Mouse (Mus musculus): ENCODE measurements at regions not wholly inside any gene's neighbourhood (a gene's known extent, or its start where the extent isn't known, plus 50 kb on each side); places are given as distances from the start of the nearest gene placed in this dataset.

DNA sequence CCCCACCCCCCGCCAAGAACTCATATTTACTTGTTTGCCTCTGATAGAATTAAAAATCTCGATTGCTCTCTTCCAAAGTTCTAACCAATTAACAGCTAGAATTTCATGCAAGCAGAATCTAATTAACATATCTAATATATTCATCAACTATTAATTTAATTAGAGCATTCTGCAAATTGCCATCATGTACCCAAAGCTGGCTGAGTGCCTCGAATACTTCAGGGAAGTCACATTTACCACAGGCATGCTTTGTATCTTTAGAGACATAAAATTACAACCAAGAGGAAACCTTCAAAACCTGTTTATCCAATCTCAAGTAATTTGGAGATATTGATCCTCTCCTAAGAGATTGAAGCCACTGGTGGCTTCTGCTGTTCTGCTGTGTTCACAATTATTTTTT lies 401.6 kb upstream of the Nmur2 start:
- H3K27ac ChIP-seq (ENCODE audit: low read depth, low read length): no peak overlapping the region
- H3K9ac ChIP-seq (ENCODE audit: low read length): no peak overlapping the region
- ATAC-seq (ENCODE audit: low FRiP score) (no peak), DNase-seq (ENCODE audit: low spot score, missing footprints) (no peak)
- no peaks in the 10 kb centered on the region for H3K36me3 ChIP-seq (ENCODE audit: control insufficient read depth, insufficient read depth, low read length)
- WGBS: 81% methylated on average over 3 of the region's 3 CpGs
- no peaks in the 10 kb centered on the region for H3K4me1 ChIP-seq (ENCODE audit: control insufficient read depth, insufficient read depth, low read length)
- H3K4me2 ChIP-seq: no peak overlapping the region
- H3K9me3 ChIP-seq (ENCODE audit: control insufficient read depth, low read length): no peaks in the 10 kb centered on the region
- no peaks in the 10 kb centered on the region for H3K27me3 ChIP-seq (ENCODE audit: control insufficient read depth, insufficient read depth, low read length)
- no peak overlapping the region for H3K4me3 ChIP-seq (ENCODE audit: low read depth, low read length)

- Histone ChIP-seq H3K9ac (ENCODE audit: low read length) (no peak overlapping the region), H3K4me1 (ENCODE audit: control insufficient read depth, insufficient read depth, low read length) (no peaks in the 10 kb centered on the region), H3K27me3 (ENCODE audit: control insufficient read depth, insufficient read depth, low read length) (no peaks in the 10 kb centered on the region), H3K9me3 (ENCODE audit: control insufficient read depth, low read length) (no peaks in the 10 kb centered on the region), H3K4me2 (no peak overlapping the region), H3K36me3 (ENCODE audit: control insufficient read depth, insufficient read depth, low read length) (no peaks in the 10 kb centered on the region), H3K27ac (ENCODE audit: low read depth, low read length) (no peak overlapping the region), H3K4me3 (ENCODE audit: low read depth, low read length) (no peak overlapping the region)
- ATAC-seq (ENCODE audit: low FRiP score): no peak
- WGBS: 62% methylated on average over 2 of the region's 2 CpGs
- no peak for DNase-seq (ENCODE audit: low spot score, missing footprints)
Measured at GRCm38 (mm10) chr11:56441071-56441470, 400.3 kb upstream of the Nmur2 start.

DNA sequence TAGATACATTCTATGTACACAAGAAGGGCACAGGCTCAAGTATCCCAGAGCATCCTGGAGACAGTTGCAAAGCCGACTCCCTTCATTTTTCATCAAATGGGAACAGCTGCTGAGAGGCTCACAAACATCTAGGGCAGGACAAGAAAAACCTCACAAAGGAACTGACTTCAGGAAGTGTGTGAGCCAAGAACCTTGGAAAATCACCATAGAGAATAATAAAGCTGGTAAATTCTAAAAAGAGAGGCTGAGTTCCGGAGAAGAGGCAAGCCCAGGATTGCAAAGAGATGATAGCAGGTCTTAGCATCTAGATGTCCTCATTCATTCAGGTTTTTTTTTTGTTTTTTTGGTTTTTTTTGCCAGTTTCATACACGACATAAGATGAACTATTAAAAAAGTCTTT lies 390.3 kb upstream of the Nmur2 start:
- Histone ChIP-seq H3K4me1 (ENCODE audit: control insufficient read depth, insufficient read depth, low read length) (no peaks in the 10 kb centered on the region), H3K27me3 (ENCODE audit: control insufficient read depth, insufficient read depth, low read length) (no peaks in the 10 kb centered on the region), H3K36me3 (ENCODE audit: control insufficient read depth, insufficient read depth, low read length) (no peaks in the 10 kb centered on the region), H3K27ac (ENCODE audit: low read depth, low read length) (no peak overlapping the region), H3K9ac (ENCODE audit: low read length) (no peak overlapping the region), H3K4me2 (no peak overlapping the region), H3K9me3 (ENCODE audit: control insufficient read depth, low read length) (no peaks in the 10 kb centered on the region), H3K4me3 (ENCODE audit: low read depth, low read length) (no peak overlapping the region)
- WGBS: 84% methylated on average over 3 of the region's 3 CpGs
- ATAC-seq (ENCODE audit: low FRiP score): no peak
- no peak for DNase-seq (ENCODE audit: low spot score, missing footprints)

- Histone ChIP-seq H3K4me3 (ENCODE audit: low read depth, low read length) (no peak overlapping the region), H3K27ac (ENCODE audit: low read depth, low read length) (no peak overlapping the region), H3K9ac (ENCODE audit: low read length) (no peak overlapping the region), H3K4me2 (no peak overlapping the region), H3K27me3 (ENCODE audit: control insufficient read depth, insufficient read depth, low read length) (no peaks in the 10 kb centered on the region), H3K4me1 (ENCODE audit: control insufficient read depth, insufficient read depth, low read length) (no peaks in the 10 kb centered on the region), H3K9me3 (ENCODE audit: control insufficient read depth, low read length) (no peaks in the 10 kb centered on the region), H3K36me3 (ENCODE audit: control insufficient read depth, insufficient read depth, low read length) (no peaks in the 10 kb centered on the region)
- ATAC-seq (ENCODE audit: low FRiP score) (no peak), DNase-seq (ENCODE audit: low spot score, missing footprints) (no peak)
- 85% methylated on average over 1 of the region's 1 CpGs for WGBS
Measured at GRCm38 (mm10) chr11:56384761-56385160, 344.0 kb upstream of the Nmur2 start.

DNA sequence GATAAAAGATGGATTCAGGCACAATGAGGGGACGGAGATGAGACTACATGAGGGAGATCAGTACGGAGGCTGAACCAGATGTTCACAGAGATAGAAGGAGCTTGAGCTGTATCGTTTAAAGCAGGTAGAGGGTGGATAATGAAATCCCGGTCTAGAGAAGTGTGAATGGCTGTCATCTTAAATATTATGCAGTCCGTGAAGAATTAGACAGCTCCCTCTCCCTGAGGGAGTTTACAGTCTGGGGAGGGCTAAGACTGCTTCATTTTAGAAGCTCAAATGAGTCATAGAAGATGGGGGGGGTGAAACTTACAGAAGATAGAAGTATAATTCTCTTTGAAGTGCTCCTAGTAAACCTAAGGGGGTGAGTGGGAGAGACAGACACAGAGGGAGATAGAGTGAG lies 336.7 kb upstream of the Nmur2 start:
- DNase-seq (ENCODE audit: low spot score, missing footprints) (no peak), ATAC-seq (ENCODE audit: low FRiP score) (no peak)
- Histone ChIP-seq H3K4me2 (no peak overlapping the region), H3K27ac (ENCODE audit: low read depth, low read length) (no peak overlapping the region), H3K27me3 (ENCODE audit: control insufficient read depth, insufficient read depth, low read length) (no peaks in the 10 kb centered on the region), H3K4me3 (ENCODE audit: low read depth, low read length) (no peak overlapping the region), H3K9me3 (ENCODE audit: control insufficient read depth, low read length) (no peaks in the 10 kb centered on the region), H3K9ac (ENCODE audit: low read length) (no peak overlapping the region), H3K36me3 (ENCODE audit: control insufficient read depth, insufficient read depth, low read length) (no peaks in the 10 kb centered on the region), H3K4me1 (ENCODE audit: control insufficient read depth, insufficient read depth, low read length) (no peaks in the 10 kb centered on the region)
- 81% methylated on average over 5 of the region's 5 CpGs for WGBS

DNA sequence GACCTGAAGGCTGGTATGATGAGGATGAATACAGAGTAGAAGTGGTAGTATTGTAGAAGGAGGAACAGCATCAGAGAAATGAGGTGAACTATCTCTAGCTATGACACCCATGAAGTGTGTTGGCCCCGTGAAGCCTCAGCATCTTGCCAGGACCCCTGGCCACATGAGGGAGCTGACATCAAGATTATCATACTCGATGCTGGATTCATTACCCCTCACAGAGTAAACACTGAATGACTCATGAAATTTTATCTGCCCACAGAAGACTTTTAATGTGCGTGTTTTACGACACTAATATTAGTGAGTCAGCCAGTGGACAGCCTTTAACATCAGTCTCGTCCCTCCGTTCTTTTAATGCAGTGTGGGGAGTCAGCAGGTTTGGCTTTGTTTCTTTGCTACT lies 333.5 kb upstream of the Nmur2 start:
- Histone ChIP-seq H3K9me3 (ENCODE audit: control insufficient read depth, low read length) (no peaks in the 10 kb centered on the region), H3K9ac (ENCODE audit: low read length) (no peak overlapping the region), H3K27me3 (ENCODE audit: control insufficient read depth, insufficient read depth, low read length) (no peaks in the 10 kb centered on the region), H3K4me1 (ENCODE audit: control insufficient read depth, insufficient read depth, low read length) (no peaks in the 10 kb centered on the region), H3K27ac (ENCODE audit: low read depth, low read length) (no peak overlapping the region), H3K4me3 (ENCODE audit: low read depth, low read length) (no peak overlapping the region), H3K36me3 (ENCODE audit: control insufficient read depth, insufficient read depth, low read length) (no peaks in the 10 kb centered on the region), H3K4me2 (no peak overlapping the region)
- DNase-seq (ENCODE audit: low spot score, missing footprints) (no peak), ATAC-seq (ENCODE audit: low FRiP score) (no peak)
- 83% methylated on average over 6 of the region's 6 CpGs for WGBS

DNA sequence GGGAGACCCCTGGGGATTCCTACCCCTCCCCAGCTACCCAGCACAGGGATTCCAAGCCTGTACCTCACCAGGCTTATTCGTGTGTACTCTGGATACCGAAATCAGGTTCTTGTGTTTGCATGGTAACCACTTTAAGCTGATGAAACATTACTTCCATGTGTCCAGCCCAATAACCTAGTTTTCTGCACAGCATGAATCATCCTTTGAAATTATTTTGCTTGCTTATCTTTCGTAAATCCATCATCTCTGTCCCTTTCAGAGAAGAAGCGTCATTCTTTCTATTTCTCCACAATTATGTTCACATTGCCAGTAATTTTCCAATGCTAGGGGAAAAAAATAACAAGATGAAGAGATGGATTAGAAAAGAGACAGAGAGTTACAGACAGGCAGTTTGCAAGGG lies 332.8 kb upstream of the Nmur2 start:
- Histone ChIP-seq H3K4me2 (no peak overlapping the region), H3K9me3 (ENCODE audit: control insufficient read depth, low read length) (no peaks in the 10 kb centered on the region), H3K27me3 (ENCODE audit: control insufficient read depth, insufficient read depth, low read length) (no peaks in the 10 kb centered on the region), H3K36me3 (ENCODE audit: control insufficient read depth, insufficient read depth, low read length) (no peaks in the 10 kb centered on the region), H3K4me3 (ENCODE audit: low read depth, low read length) (no peak overlapping the region), H3K9ac (ENCODE audit: low read length) (no peak overlapping the region), H3K4me1 (ENCODE audit: control insufficient read depth, insufficient read depth, low read length) (no peaks in the 10 kb centered on the region), H3K27ac (ENCODE audit: low read depth, low read length) (no peak overlapping the region)
- ATAC-seq (ENCODE audit: low FRiP score) (no peak), DNase-seq (ENCODE audit: low spot score, missing footprints) (no peak)
- WGBS: 76% methylated on average over 4 of the region's 4 CpGs

DNA sequence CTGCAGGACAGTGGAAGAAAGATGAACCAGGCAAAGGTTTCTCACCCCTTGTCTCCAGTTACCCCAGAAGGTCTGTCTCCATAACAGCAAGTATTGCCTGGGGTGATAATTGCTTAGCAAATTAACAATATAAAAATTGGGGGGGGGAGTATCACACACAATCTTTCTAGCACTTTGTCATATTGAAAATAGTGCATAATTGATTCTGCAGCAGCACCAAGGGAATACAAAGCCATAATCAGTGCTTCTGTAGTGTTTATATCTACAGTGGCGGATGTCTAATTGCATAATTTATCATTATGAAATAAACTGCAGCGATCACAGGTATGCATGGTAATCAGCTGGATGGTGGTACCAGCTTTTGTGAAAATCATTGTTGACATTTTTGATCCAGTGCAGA lies 316.9 kb upstream of the Nmur2 start:
- H3K9ac ChIP-seq (ENCODE audit: low read length): no peak overlapping the region
- H3K9me3 ChIP-seq (ENCODE audit: control insufficient read depth, low read length): no peaks in the 10 kb centered on the region
- H3K36me3 ChIP-seq (ENCODE audit: control insufficient read depth, insufficient read depth, low read length): no peaks in the 10 kb centered on the region
- H3K4me1 ChIP-seq (ENCODE audit: control insufficient read depth, insufficient read depth, low read length): no peaks in the 10 kb centered on the region
- H3K4me2 ChIP-seq: no peak overlapping the region
- no peak overlapping the region for H3K4me3 ChIP-seq (ENCODE audit: low read depth, low read length)
- DNase-seq (ENCODE audit: low spot score, missing footprints) (no peak), ATAC-seq (ENCODE audit: low FRiP score) (no peak)
- no peaks in the 10 kb centered on the region for H3K27me3 ChIP-seq (ENCODE audit: control insufficient read depth, insufficient read depth, low read length)
- no peak overlapping the region for H3K27ac ChIP-seq (ENCODE audit: low read depth, low read length)
- WGBS: 85% methylated on average over 2 of the region's 2 CpGs

DNA sequence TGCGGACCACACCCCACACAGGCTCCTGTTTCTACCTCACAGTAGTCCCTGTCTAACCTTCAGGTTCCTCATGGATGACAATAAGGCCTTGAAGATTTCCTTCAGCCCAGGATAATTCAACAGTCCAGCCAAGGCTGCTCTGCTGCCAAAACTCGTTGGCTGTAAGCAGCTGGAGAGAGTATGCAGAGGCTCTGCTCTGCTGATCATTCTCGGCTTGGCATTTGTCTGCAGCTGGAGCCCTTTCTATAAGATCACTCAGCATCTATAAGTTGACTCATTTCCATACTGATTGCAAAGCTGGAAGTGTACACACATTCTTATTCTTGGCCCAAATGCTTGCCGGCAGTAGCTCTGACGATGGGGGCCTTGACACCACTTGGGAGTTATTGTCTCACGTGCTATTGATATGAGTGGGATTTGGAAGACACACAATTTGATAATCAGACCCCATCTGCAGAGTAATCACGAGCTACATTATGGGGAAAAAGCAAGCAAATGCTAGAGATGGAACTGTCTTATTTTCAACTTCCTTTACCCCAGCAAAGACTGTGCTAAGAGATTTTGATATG lies 311.1 kb upstream of the Nmur2 start:
- Histone ChIP-seq H3K27ac (ENCODE audit: low read depth, low read length) (no peak overlapping the region), H3K9ac (ENCODE audit: low read length) (no peak overlapping the region), H3K4me1 (ENCODE audit: control insufficient read depth, insufficient read depth, low read length) (no peaks in the 10 kb centered on the region), H3K9me3 (ENCODE audit: control insufficient read depth, low read length) (no peaks in the 10 kb centered on the region), H3K4me3 (ENCODE audit: low read depth, low read length) (no peak overlapping the region), H3K27me3 (ENCODE audit: control insufficient read depth, insufficient read depth, low read length) (no peaks in the 10 kb centered on the region), H3K36me3 (ENCODE audit: control insufficient read depth, insufficient read depth, low read length) (no peaks in the 10 kb centered on the region), H3K4me2 (no peak overlapping the region)
- DNase-seq (ENCODE audit: low spot score, missing footprints) (no peak), ATAC-seq (ENCODE audit: low FRiP score) (no peak)
- WGBS: 75% methylated on average over 7 of the region's 7 CpGs

GRCm38 (mm10) chr11:56351231-56351630 lies 310.4 kb upstream of the Nmur2 start:
- H3K27ac ChIP-seq (ENCODE audit: low read depth, low read length): no peak overlapping the region
- no peaks in the 10 kb centered on the region for H3K36me3 ChIP-seq (ENCODE audit: control insufficient read depth, insufficient read depth, low read length)
- DNase-seq (ENCODE audit: low spot score, missing footprints) (no peak), ATAC-seq (ENCODE audit: low FRiP score) (no peak)
- no peaks in the 10 kb centered on the region for H3K4me1 ChIP-seq (ENCODE audit: control insufficient read depth, insufficient read depth, low read length)
- no peaks in the 10 kb centered on the region for H3K27me3 ChIP-seq (ENCODE audit: control insufficient read depth, insufficient read depth, low read length)
- H3K4me3 ChIP-seq (ENCODE audit: low read depth, low read length): no peak overlapping the region
- no peak overlapping the region for H3K9ac ChIP-seq (ENCODE audit: low read length)
- no peak overlapping the region for H3K4me2 ChIP-seq
- WGBS: 86% methylated on average over 1 of the region's 1 CpGs
- H3K9me3 ChIP-seq (ENCODE audit: control insufficient read depth, low read length): no peaks in the 10 kb centered on the region
